Mouse (Mus musculus): ENCODE results near the gene Olfr695.

- no peak for TF ChIP-seq CTCF (IDR thresholded peaks at IDR 0.05; ENCODE audit: control insufficient read depth, insufficient read depth, low read length)
- no peak for TF ChIP-seq POLR2A (IDR thresholded peaks at IDR 0.05; ENCODE audit: borderline replicate concordance, control insufficient read depth, low read depth, low read length)
Measured at GRCm38 (mm10) chr7:106692976-106693375, 23.2 kb downstream of the Olfr695 start.

Measured in bone marrow, adult 2 months (tissue).